Mouse (Mus musculus) heart, postnatal 0 days (tissue): ENCODE data around the gene Chdh. TPM values are rescaled to one million over a fixed set of nuclear protein-coding genes. Genes with fewer than 3 reads are reported as not detected.

Experiments used
- ATAC-seq: fragments of 200-750 bp; cut with Nextera tagmentation; 2 replicates; pipeline ENCODE4 v1.8.0; 2017; ENCODE audit warnings: low read depth, moderate number of reproducible peaks, moderate library complexity; ENCODE audit not compliant: insufficient read depth
- DNase-seq: peaks from one replicate; pipeline ENCODE4 v3.0.0-alpha.2; 2016; ENCODE audit warnings: low spot score
- H3K27ac ChIP-seq: fragments of 300-500 bp; sonication (generic); 2 replicates; pipeline ENCODE4 v1.5.1; 2014; ENCODE audit warnings: low read depth, mild to moderate bottlenecking
- H3K27me3 ChIP-seq: fragments of 300-500 bp; sonication (generic); 2 replicates; pipeline ENCODE4 v1.6.1; 2014; ENCODE audit warnings: low read length, mixed read lengths; ENCODE audit not compliant: control insufficient read depth, insufficient read depth
- H3K36me3 ChIP-seq: fragments of 300-500 bp; sonication (generic); replicated peaks from 2 replicates; pipeline ENCODE4 v1.6.1; 2014; ENCODE audit warnings: low read length, mixed read lengths; ENCODE audit not compliant: control insufficient read depth, insufficient read depth
- H3K4me1 ChIP-seq: fragments of 300-500 bp; sonication (generic); 2 replicates; pipeline ENCODE4 v1.6.1; 2014; ENCODE audit warnings: antibody characterized with exemption; ENCODE audit not compliant: control insufficient read depth, insufficient read depth
- H3K4me2 ChIP-seq: fragments of 300-500 bp; sonication (generic); 2 replicates; pipeline ENCODE4 v1.6.1; 2014; ENCODE audit warnings: low read depth, mild to moderate bottlenecking, low read length, moderate library complexity
- H3K4me3 ChIP-seq: fragments of 300-500 bp; sonication (generic); 2 replicates; pipeline ENCODE4 v1.5.1; 2014; ENCODE audit warnings: low read depth, low read length
- H3K9ac ChIP-seq: fragments of 300-500 bp; sonication (generic); replicated peaks from 2 replicates; pipeline ENCODE4 v1.6.1; 2014; ENCODE audit warnings: low read depth, low read length, mixed read lengths
- H3K9me3 ChIP-seq: fragments of 300-500 bp; sonication (generic); replicated peaks from 2 replicates; pipeline ENCODE4 v1.6.1; 2016; ENCODE audit warnings: low read length; ENCODE audit not compliant: control insufficient read depth
- CTCF ChIP-seq: IDR thresholded peaks from 2 replicates; pipeline ENCODE4 v1.5.1; 2016; ENCODE audit warnings: antibody characterized with exemption, control low read depth, low read depth
- EP300 ChIP-seq: IDR thresholded peaks from 2 replicates; pipeline ENCODE4 v1.6.1; 2016; ENCODE audit warnings: antibody characterized with exemption, low read depth
- WGBS: fragments of 180-500 bp; shearing (Covaris S2); extraction: QIAGEN DNeasy Blood & Tissue Kit; methylation state at CpG from one replicate; pipeline ENCODE4 v1.1.7; 2014; 5-methylcytosine and 5-hydroxymethylcytosine counted together
- polyA plus RNA-seq: library from polyadenylated mRNA; unstranded; fragments of >200 nt; fragmentation: Nextera tagmentation; extraction: Ambion mirVana; gene quantifications from 2 replicates; pipeline ENCODE4 v1.2.1, GENCODE M21; 2015
- total RNA-seq: library from RNA; depleted of rRNA; stranded (reverse); fragments of >200 nt; gene quantifications from 2 replicates; pipeline ENCODE4 v1.2.3, GENCODE M21; 2014; ENCODE audit warnings: low replicate concordance

Gene Chdh
- total and polyA plus RNA-seq, 2 experiments from 2014 or later: not detected

- Histone ChIP-seq H3K36me3 (peaks cover 99% of the 10 kb centered on the region), H3K9ac (no peak overlapping the region), H3K4me3 (no peak overlapping the region), H3K4me1 (no peaks in the 10 kb centered on the region), H3K27ac (no peak overlapping the region), H3K4me2 (no peak overlapping the region), H3K27me3 (no peaks in the 10 kb centered on the region), H3K9me3 (no peaks in the 10 kb centered on the region)
- DNase-seq: no peak
- TF ChIP-seq EP300 (no peak), CTCF (no peak)
- WGBS: 82% methylated on average over 9 of the region's 9 CpGs
- no peak for ATAC-seq
These were observed 21.1 kb upstream of the Chdh start for GRCm38 (mm10) chr14:29987739-29988138.

GRCm38 (mm10) chr14:29988337-29988736 lies 20.5 kb upstream of the Chdh start:
- ATAC-seq (no peak), DNase-seq (no peak)
- H3K36me3 ChIP-seq: peaks cover 99% of the 10 kb centered on the region
- 97% methylated on average over 4 of the region's 4 CpGs for WGBS
- no peak overlapping the region for H3K9ac ChIP-seq
- H3K9me3 ChIP-seq: no peaks in the 10 kb centered on the region
- H3K27me3 ChIP-seq: no peaks in the 10 kb centered on the region
- no peak overlapping the region for H3K4me2 ChIP-seq
- no peak overlapping the region for H3K4me3 ChIP-seq
- no peak overlapping the region for H3K27ac ChIP-seq
- no peaks in the 10 kb centered on the region for H3K4me1 ChIP-seq
- no peak for TF ChIP-seq EP300
- no peak for TF ChIP-seq CTCF

GRCm38 (mm10) chr14:29994976-29995375 lies 13.8 kb upstream of the Chdh start:
- H3K27me3 ChIP-seq: no peaks in the 10 kb centered on the region
- H3K4me1 ChIP-seq: no peaks in the 10 kb centered on the region
- ATAC-seq (no peak), DNase-seq (no peak)
- TF ChIP-seq EP300: no peak
- no peak for TF ChIP-seq CTCF
- WGBS: 92% methylated on average over 4 of the region's 4 CpGs
- no peak overlapping the region for H3K27ac ChIP-seq
- H3K4me3 ChIP-seq: no peak overlapping the region
- H3K4me2 ChIP-seq: no peak overlapping the region
- no peak overlapping the region for H3K9ac ChIP-seq
- no peaks in the 10 kb centered on the region for H3K9me3 ChIP-seq
- H3K36me3 ChIP-seq: peaks cover 76% of the 10 kb centered on the region

GRCm38 (mm10) chr14:29996000-29996751 lies 12.6 kb upstream of the Chdh start:
- no peak for TF ChIP-seq EP300
- TF ChIP-seq CTCF: no peak
- DNase-seq (no peak), ATAC-seq (no peak)
- no peak overlapping the region for H3K4me3 ChIP-seq
- H3K27me3 ChIP-seq: no peaks in the 10 kb centered on the region
- H3K4me1 ChIP-seq: no peaks in the 10 kb centered on the region
- H3K9me3 ChIP-seq: no peaks in the 10 kb centered on the region
- 88% methylated on average over 11 of the region's 11 CpGs for WGBS
- H3K9ac ChIP-seq: no peak overlapping the region
- H3K36me3 ChIP-seq: peaks cover 64% of the 10 kb centered on the region
- H3K4me2 ChIP-seq: no peak overlapping the region
- H3K27ac ChIP-seq: no peak overlapping the region

GRCm38 (mm10) chr14:29997345-29997744 lies 11.5 kb upstream of the Chdh start:
- TF ChIP-seq CTCF (no peak), EP300 (no peak)
- Histone ChIP-seq H3K27ac (no peak overlapping the region), H3K9me3 (no peaks in the 10 kb centered on the region), H3K4me3 (no peak overlapping the region), H3K4me2 (no peak overlapping the region), H3K36me3 (peaks cover 52% of the 10 kb centered on the region), H3K4me1 (no peaks in the 10 kb centered on the region), H3K9ac (no peak overlapping the region), H3K27me3 (no peaks in the 10 kb centered on the region)
- no peak for DNase-seq
- ATAC-seq: no peak
